Mouse (Mus musculus) adrenal gland, adult 18-20 months (tissue): Measurements from ENCODE around the gene Tgfbr3l. TPM values are rescaled to one million over a fixed set of nuclear protein-coding genes. Genes with fewer than 3 reads are reported as not detected.
A peak's percentile ranks its signal among the peaks of the same experiment; 100 is the strongest.

ENCODE experiments used
- DNase-seq, 2 experiments: peaks; one replicate each; pipeline ENCODE4 v3.0.0; 2021 to 2022; ENCODE audit warnings: low spot score in 2 of 2
- total RNA-seq, 2 experiments: library from RNA; stranded (reverse); gene quantifications; 1 replicate in 1 of 2; 2 replicates in 1 of 2; pipeline ENCODE4 v1.2.3; 2021

Tgfbr3l gene
- total RNA-seq, 2 experiments from 2014 or later = 10.9 to 15.5 TPM

DNA sequence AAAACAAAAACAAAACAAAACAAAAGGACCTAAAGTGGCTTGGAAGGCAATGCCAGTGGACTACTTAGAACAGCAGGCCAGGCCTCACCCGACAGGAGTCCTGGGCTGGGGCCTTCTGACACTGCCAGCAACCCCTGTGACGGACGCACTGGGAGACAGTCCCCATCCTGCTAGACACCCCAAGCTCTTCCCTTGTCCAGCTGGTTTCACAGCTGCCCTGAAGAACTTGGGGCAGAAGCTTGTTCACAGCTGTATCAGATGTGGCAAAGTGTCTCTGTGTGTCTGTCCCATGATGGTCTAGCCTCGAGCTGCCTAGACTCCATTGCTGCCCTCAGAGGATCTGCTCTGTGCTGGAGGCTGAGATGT, 11.8 kb downstream of the Tgfbr3l start:
- DNase-seq = no peak

DNA sequence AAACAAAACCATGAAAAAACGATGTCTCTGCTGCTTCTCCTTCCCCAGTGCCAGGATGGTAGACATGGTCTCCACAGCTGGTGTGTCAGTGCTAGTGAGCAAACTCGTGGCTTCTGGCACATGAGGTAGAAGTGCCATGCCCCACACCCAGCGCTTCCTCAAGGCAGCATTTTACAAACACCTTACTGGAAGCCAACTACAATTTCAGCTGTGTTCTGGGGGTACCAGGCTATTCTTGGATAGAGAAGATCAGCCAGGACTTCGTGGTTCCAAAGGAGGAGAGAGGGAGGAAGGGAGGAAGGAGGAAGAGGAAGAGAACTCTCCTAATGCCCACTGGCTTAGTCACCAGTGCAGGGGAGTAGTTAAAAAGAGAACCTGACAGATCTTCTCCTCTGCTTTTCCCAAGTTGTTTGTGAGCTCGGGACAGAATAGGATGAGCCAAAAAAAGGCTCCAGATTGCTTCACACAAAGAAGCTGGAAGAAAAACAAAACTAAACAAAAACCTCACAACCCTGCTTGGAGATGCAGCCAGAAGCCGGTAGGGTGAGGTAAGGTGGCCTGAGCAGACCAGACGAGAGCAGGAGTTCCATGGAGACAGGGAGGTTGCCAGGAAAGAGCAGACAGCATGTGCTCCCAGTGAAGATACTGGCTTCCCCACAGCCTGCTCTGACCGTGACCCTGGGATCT, 15.2 kb downstream of the Tgfbr3l start:
- no peak for DNase-seq

DNA sequence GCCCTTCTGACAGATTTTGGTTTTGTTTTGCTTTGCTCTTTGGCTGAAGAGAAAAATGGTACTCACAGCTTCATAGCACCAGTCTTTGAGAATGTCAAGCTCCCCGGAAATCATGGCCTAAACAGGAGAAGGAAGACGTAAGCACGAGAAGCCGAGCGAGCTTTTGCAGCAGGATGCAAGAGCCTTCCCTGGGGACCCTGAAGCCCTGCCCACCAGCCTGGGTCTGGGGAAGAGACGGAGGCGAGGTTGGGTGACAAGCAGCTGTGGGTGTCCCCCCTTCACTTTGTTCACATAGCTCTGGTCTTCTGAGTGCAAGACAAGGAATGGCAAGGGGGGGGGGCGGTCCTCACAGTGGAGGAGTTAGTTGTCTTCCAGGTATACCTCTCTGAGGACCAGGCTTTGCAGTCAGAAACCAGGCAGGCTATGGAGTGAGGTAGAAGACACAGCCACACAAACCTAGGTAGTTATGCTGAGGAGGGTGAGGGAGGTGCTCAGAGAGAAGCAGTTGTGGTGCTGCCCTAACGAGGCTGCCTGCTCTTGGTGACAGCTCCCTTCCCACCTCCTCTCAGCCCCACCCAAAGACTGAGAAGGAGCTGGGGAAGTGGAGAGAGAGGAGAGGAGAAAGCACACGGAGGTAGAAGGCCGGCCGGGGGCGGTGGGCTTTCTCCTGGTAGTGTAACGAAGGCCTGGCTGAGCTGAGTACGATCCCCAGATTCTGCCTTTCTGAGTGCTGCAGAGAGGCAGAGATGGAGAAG, 17.3 kb downstream of the Tgfbr3l start:
- no peak for DNase-seq

DNA sequence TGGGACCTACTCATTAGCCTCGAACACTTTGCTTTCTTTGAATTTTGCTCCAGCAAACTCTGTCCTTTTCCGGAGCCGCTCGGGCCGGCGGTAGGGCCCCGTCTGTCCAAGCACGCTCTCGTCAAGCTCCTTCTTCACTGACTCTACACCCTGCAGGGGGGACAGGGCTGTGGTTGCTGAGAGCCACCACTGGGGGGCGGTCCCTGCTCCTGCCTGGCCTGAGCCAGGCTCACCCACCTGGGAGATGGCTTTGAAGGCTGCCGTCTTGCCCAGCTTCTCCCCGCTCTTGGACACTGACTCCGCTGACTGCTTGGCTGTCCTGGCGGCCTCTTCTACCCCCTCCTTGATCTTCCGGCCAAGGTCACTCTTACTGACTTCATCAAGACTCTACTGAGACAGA, 19.6 kb downstream of the Tgfbr3l start:
- no peak for DNase-seq

DNA sequence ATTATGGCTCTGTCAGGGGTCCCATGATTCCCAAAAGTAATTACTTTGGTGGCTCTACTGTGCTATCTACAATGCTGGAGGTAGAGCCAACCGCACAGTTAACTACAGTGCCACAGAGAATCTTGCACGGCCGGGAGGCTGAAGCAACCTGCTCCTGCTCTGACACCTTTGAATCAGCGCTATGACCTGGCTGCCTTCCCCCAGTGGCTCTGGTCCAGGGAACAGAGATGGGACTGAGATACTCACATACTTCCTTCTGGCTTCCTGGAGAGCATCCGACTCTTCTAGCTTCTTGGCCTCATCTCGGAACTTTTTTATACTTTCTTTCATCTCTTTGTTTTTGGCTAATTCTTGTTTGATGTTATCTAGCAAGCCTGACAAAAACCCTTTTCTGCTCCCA, 21.6 kb downstream of the Tgfbr3l start:
- DNase-seq = no peak

DNA sequence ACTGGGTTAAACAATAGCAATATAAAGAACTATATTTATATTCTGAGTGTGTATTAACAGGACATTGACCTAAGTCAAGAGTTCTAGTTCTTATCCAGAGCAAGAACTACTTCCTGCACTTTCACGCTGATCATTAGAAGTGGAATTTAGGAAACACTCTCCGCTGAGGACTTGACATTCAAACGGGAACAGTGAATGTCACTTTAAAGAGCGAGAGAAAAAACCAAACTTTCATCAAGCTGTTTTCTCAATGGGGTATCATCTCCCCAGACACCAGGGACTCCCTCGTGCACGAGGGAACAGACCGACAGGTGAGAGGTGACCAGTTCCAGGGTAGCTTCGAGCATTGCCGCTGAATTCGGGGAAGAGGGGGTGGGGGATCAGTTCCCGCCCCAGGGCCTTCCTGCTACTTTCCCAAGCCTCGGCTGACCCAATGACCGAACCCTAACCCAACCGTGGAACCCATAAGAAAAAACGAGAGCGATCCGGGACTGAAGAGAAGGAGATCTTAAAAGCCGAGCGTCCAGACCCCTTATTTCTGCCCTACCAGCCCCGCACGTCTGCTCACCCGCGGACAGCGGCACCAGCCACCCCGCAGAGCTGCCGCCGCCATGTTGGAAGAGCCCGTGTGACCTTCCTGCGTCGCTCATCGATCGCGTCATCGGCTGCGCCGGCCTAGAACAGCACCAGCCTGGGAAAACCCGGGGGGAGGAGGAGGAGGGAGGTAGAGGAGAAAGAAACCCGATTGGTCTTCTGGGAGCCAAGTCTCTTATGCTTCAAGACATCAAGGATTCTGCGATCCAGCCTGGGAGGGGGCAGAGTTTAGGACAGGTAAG, 27.5 kb downstream of the Tgfbr3l start, which contains the start of gene Timm44:
Timm44 (minus strand) TSS at position 639 of the 836 bp plus-strand sequence.
- peak; percentile 95 for DNase-seq

DNA sequence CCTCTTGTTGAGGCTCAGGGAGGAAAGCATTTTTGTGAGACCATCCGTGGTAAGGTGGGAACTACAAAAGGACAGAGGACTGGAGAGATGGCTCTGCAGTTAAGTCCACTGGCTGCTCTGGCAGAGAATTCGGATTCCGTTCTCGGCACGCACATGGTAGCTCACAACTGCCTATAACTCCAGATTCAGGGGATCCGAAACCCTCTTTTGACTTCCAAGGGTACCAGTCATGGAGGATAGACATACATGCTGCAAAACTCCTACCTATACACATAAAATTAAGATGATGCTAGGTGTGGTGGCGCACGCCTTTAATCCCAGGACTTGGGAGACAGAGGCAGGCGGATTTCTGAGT, 28.1 kb downstream of the Tgfbr3l start:
- DNase-seq = no peak

DNA sequence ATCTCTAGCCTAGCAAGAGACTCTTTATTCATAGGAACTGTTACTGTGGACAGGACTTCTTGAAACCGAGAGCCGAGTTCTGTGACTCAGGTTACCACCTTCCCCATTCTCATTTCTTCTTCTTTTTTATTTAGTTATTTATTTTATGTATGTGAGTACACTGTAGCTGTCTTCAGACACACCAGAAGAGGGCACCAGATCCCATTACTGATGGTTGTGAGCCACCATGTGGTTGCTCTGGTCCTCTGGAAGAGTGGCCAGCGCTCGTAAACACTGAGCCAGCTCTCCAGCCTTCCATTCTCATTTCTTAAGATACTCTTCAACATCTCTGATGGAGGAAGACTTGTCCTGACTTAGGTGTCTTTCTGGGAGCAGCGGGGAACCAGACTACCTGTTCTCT, 44.7 kb downstream of the Tgfbr3l start:
- no peak for DNase-seq

DNA sequence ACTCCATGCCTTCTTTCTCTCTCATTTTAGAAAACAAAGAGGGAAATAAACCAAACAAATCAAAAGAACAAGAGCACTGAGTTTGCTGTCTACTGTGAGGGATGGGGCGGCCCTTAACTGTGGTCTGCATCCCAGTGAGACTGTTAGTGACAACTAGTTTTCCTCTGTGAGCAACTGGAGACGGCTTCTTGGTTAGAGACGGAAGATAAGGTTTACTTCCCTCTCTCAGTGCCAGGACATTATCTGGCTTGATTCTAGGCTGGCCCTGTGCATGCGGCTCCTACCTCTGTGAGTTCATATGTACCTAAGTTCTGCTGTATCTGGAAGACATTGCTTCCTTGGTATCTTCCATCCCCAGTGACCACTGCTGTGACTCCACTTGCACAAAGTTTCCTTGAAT, 49.8 kb downstream of the Tgfbr3l start:
- DNase-seq = no peak

Other genes starting within 250 kb of the Tgfbr3l start
- gene Cd209f, start 142.4 kb upstream of the Tgfbr3l start, total RNA-seq = 1 to 10 TPM; 1.3 to 5.5 TPM
- 1 to 10 TPM in 1 of 2 experiments, under 1 TPM in 1; 0.50 to 1.6 TPM for gene Cd209g, start 114.1 kb upstream of the Tgfbr3l start, total RNA-seq
- gene Evi5l, start 81.6 kb upstream of the Tgfbr3l start, total RNA-seq = 10 to 100 TPM; 37.4 to 38.8 TPM
- 1 to 10 TPM; 3.5 to 6.1 TPM for gene Prr36, start 30.8 kb upstream of the Tgfbr3l start, total RNA-seq
- 10 to 100 TPM; 20.8 to 31.1 TPM for gene Lrrc8e, start 21.4 kb upstream of the Tgfbr3l start, total RNA-seq
- 10 to 100 TPM; 79.0 to 93.2 TPM for gene Map2k7, start 9.5 kb upstream of the Tgfbr3l start, total RNA-seq
- gene Gm49320, start 9.3 kb upstream of the Tgfbr3l start, total RNA-seq = 1 to 10 TPM in 1 of 2 experiments, under 1 TPM in 1; 0.93 to 1.5 TPM
- 10 to 100 TPM; 23.4 to 25.9 TPM for gene Snapc2, start 4.9 kb downstream of the Tgfbr3l start, total RNA-seq
- gene Ctxn1, start 11.1 kb downstream of the Tgfbr3l start, total RNA-seq = 1 to 10 TPM; 6.4 to 7.8 TPM
- gene Timm44, start 27.7 kb downstream of the Tgfbr3l start, total RNA-seq = 100 to 1,000 TPM in 1 of 2 experiments, 10 to 100 TPM in 1; 99.4 to 107 TPM
- gene Ccl25, start 77.0 kb downstream of the Tgfbr3l start, total RNA-seq = 10 to 100 TPM; 14.9 to 18.0 TPM
- gene Elavl1, start 77.2 kb downstream of the Tgfbr3l start, total RNA-seq = 100 to 1,000 TPM; 109 to 115 TPM
- 10 to 100 TPM; 21.6 to 30.4 TPM for gene Cers4, start 244.8 kb downstream of the Tgfbr3l start, total RNA-seq